Mouse (Mus musculus) telencephalon, adult 2 months (tissue): ENCODE results near the gene Vmn2r51.
"Not testable (repeated sequence)": the region's sequence is repeated elsewhere in the genome, so short reads cannot be mapped to it uniquely, and the experiment has no call there.

Source experiments
- DNase-seq: peaks from one replicate; pipeline ENCODE4 v3.0.0-alpha.2; 2011; ENCODE audit warnings: low read depth, low spot score

Vmn2r51 gene

DNA sequence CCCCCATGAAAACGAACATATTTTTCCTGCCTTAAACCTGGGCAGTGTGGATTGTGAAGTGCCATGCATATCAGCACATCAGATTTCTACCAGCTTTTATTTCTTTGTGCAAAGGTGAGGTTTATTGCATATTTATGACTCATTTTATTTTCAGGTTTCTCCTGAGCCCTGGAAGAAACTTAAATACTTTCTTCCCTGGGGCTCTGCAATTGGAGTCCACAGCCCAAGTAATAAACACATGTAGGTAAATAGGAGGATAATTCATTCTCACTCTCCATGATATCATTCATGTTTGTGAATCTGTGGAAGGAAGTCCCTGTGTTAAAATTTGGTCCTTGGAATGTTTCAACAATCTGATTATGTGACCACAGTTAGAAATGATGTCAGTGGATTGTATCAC lies at the start of gene Vmn2r51:
Vmn2r51 (minus strand) TSS at position 101 of the 400 bp plus-strand sequence.
- DNase-seq: not testable (repeated sequence)

DNA sequence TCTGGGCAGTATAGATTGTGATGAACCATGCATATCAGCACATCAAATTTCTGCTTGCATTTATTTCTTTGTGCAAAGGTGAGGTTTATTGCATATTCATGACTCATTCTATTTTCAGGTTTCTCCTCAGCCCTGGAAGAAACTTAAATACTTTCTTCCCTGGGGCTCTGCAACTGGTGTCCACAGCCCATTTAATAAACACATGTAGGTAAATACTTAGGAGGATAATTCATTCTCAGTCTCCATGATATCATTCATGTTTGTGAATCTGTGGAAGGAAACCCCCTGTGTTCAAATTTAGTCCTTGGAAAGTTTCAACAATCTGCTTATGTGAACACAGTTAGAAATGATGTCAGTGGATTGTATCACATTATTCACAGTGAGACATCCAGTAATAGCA lies 52.3 kb downstream of the Vmn2r51 start, which contains the start of gene Vmn2r50:
Vmn2r50 (minus strand) TSS at position 101 of the 400 bp plus-strand sequence.
- DNase-seq: not testable (repeated sequence)
